In genomic region chr3:27588604-27589003, GRCm38 (mm10) we compare ENCODE assay signal across 11 mouse cellular contexts.
"Had no signal": no experiment of that assay in that cellular context is flagged by ENCODE, and none has a peak within 500 bp of the region (broad histone marks: within the 10 kb centered on the region; RNA-seq: fewer than 3 reads in every experiment).

No protein-coding gene starts in this region.

- H3K27me3 ChIP-seq: liver, embryonic 12.5 days; midbrain, embryonic 13.5 days; neural tube, embryonic 15.5 days had no signal

- DNase-seq: kidney, adult 18-20 months; kidney, postnatal 10 days; right cerebral cortex, postnatal 4 days; spleen, adult 18-20 months; thymus, adult 2 months; thymus, postnatal 25 days had no signal

- H3K9ac ChIP-seq: liver, embryonic 12.5 days; midbrain, embryonic 13.5 days; neural tube, embryonic 15.5 days had no signal

- H3K27ac ChIP-seq: limb, embryonic 10.5 days; liver, embryonic 12.5 days; midbrain, embryonic 13.5 days; neural tube, embryonic 15.5 days had no signal

- H3K4me3 ChIP-seq: limb, embryonic 10.5 days; liver, embryonic 12.5 days; midbrain, embryonic 13.5 days; myocyte; neural tube, embryonic 15.5 days had no signal

- ATAC-seq: liver, embryonic 12.5 days; midbrain, embryonic 13.5 days had no signal

- H3K4me2 ChIP-seq: liver, embryonic 12.5 days; midbrain, embryonic 13.5 days; neural tube, embryonic 15.5 days had no signal

- H3K4me1 ChIP-seq: midbrain, embryonic 13.5 days had no signal

- H3K9me3 ChIP-seq: limb, embryonic 10.5 days; liver, embryonic 12.5 days; midbrain, embryonic 13.5 days; neural tube, embryonic 15.5 days had no signal

- H3K36me3 ChIP-seq: limb, embryonic 10.5 days; liver, embryonic 12.5 days; midbrain, embryonic 13.5 days; neural tube, embryonic 15.5 days had no signal
